Mouse (Mus musculus) erythroblast, embryonic 14.5 days (primary cell): ENCODE data around the gene Fer.

Experiments
- GATA1 ChIP-seq: IDR thresholded peaks from 2 replicates; pipeline ENCODE4 v1.6.1; 2012; ENCODE audit warnings: low read length, inconsistent platforms, mixed read lengths
- TAL1 ChIP-seq: IDR thresholded peaks from 3 replicates; pipeline ENCODE4 v1.6.1; 2012; ENCODE audit warnings: low read length, inconsistent platforms, mixed read lengths

- no peak for TF ChIP-seq GATA1
- no peak for TF ChIP-seq TAL1
These were observed 72.5 kb downstream of the Fer start for GRCm38 (mm10) chr17:63935408-63935807.
